Mouse (Mus musculus): ENCODE data around the gene Grip1. TPM values are rescaled to one million over a fixed set of nuclear protein-coding genes. Genes with fewer than 3 reads are reported as not detected.
A peak's percentile ranks its signal among the peaks of the same experiment; 100 is the strongest.

Grip1 gene
- total RNA-seq, 2 experiments from 2014 or later: 20.3 to 22.2 TPM

GRCm38 (mm10) chr10:119935231-119935630 lies 481.6 kb downstream of the Grip1 start:
- TF ChIP-seq CTCF (IDR thresholded peaks at IDR 0.05): no peak
- DNase-seq (ENCODE audit: extremely low spot score in 1 of 2, low spot score in 2 of 2): no peak
- Histone ChIP-seq H3K27ac (no peak overlapping the region), H3K4me3 (no peak overlapping the region)
- intact Hi-C loops (cut with DNase I): no loop called here

GRCm38 (mm10) chr10:119937481-119937880 lies 483.9 kb downstream of the Grip1 start:
- DNase-seq (ENCODE audit: extremely low spot score in 1 of 2, low spot score in 2 of 2): no peak
- no peak for TF ChIP-seq CTCF (IDR thresholded peaks at IDR 0.05)
- no peak overlapping the region for H3K27ac ChIP-seq
- intact Hi-C loops (cut with DNase I): no loop called here
- no peak overlapping the region for H3K4me3 ChIP-seq

- DNase-seq (ENCODE audit: extremely low spot score in 1 of 2, low spot score in 2 of 2): no peak
- Histone ChIP-seq H3K27ac (no peak overlapping the region), H3K4me3 (no peak overlapping the region)
- TF ChIP-seq CTCF (IDR thresholded peaks at IDR 0.05): no peak
- intact Hi-C loops (cut with DNase I): no loop called here
Observed at GRCm38 (mm10) chr10:119943906-119944305, 490.3 kb downstream of the Grip1 start.

- no peak for DNase-seq (ENCODE audit: extremely low spot score in 1 of 2, low spot score in 2 of 2)
- intact Hi-C loops (cut with DNase I): no loop called here
- no peak overlapping the region for H3K27ac ChIP-seq
- TF ChIP-seq CTCF (IDR thresholded peaks at IDR 0.05): no peak
- no peak overlapping the region for H3K4me3 ChIP-seq
Observed at GRCm38 (mm10) chr10:119951460-119951859, 497.8 kb downstream of the Grip1 start.

- no peak overlapping the region for H3K27ac ChIP-seq
- TF ChIP-seq CTCF (IDR thresholded peaks at IDR 0.05): no peak
- H3K4me3 ChIP-seq: no peak overlapping the region
- intact Hi-C loops (cut with DNase I): no loop called here
- no peak for DNase-seq (ENCODE audit: extremely low spot score in 1 of 2, low spot score in 2 of 2)
Observed at GRCm38 (mm10) chr10:119957260-119957955, 503.8 kb downstream of the Grip1 start.

- no peak overlapping the region for H3K4me3 ChIP-seq
- no peak overlapping the region for H3K27ac ChIP-seq
- DNase-seq (ENCODE audit: extremely low spot score in 1 of 2, low spot score in 2 of 2): no peak
- no peak for TF ChIP-seq CTCF (IDR thresholded peaks at IDR 0.05)
- intact Hi-C loops (cut with DNase I): no loop called here
Observed at GRCm38 (mm10) chr10:119960915-119961314, 507.3 kb downstream of the Grip1 start.

GRCm38 (mm10) chr10:119966321-119966720 lies 512.7 kb downstream of the Grip1 start:
- TF ChIP-seq CTCF (IDR thresholded peaks at IDR 0.05): no peak
- Histone ChIP-seq H3K4me3 (no peak overlapping the region), H3K27ac (no peak overlapping the region)
- DNase-seq (ENCODE audit: extremely low spot score in 1 of 2, low spot score in 2 of 2): no peak
- intact Hi-C loops (cut with DNase I): no loop called here

- DNase-seq (ENCODE audit: extremely low spot score in 1 of 2, low spot score in 2 of 2): no peak
- TF ChIP-seq CTCF (IDR thresholded peaks at IDR 0.05): no peak
- H3K27ac ChIP-seq: no peak overlapping the region
- intact Hi-C loops (cut with DNase I): no loop called here
- H3K4me3 ChIP-seq: no peak overlapping the region
Observed at GRCm38 (mm10) chr10:119979396-119979795, 525.8 kb downstream of the Grip1 start.

- Histone ChIP-seq H3K4me3 (no peak overlapping the region), H3K27ac (no peak overlapping the region)
- no peak for DNase-seq (ENCODE audit: extremely low spot score in 1 of 2, low spot score in 2 of 2)
- intact Hi-C loops (cut with DNase I): no loop called here
- TF ChIP-seq CTCF (IDR thresholded peaks at IDR 0.05): no peak
Observed at GRCm38 (mm10) chr10:119980032-119980431, 526.4 kb downstream of the Grip1 start.

GRCm38 (mm10) chr10:119984299-119984698 lies 530.7 kb downstream of the Grip1 start:
- intact Hi-C loops (cut with DNase I): no loop called here

GRCm38 (mm10) chr10:119998475-119998874 lies 544.8 kb downstream of the Grip1 start:
- no peak for TF ChIP-seq CTCF (IDR thresholded peaks at IDR 0.05)
- intact Hi-C loops (cut with DNase I): no loop called here

More at GRCm38 (mm10) chr10:119984299-119984698, 530.7 kb downstream of the Grip1 start:
- TF ChIP-seq CTCF (IDR thresholded peaks at IDR 0.05): no peak
- no peak overlapping the region for H3K4me3 ChIP-seq
- DNase-seq (ENCODE audit: extremely low spot score in 1 of 2, low spot score in 2 of 2): no peak
- no peak overlapping the region for H3K27ac ChIP-seq

GRCm38 (mm10) chr10:120002149-120002548 lies 548.5 kb downstream of the Grip1 start:
- Histone ChIP-seq H3K27ac (no peak overlapping the region), H3K4me3 (no peak overlapping the region)
- no peak for DNase-seq (ENCODE audit: extremely low spot score in 1 of 2, low spot score in 2 of 2)
- intact Hi-C loops (cut with DNase I): no loop called here
- TF ChIP-seq CTCF (IDR thresholded peaks at IDR 0.05): peak; percentile 16

More at GRCm38 (mm10) chr10:119998475-119998874, 544.8 kb downstream of the Grip1 start:
- Histone ChIP-seq H3K4me3 (no peak overlapping the region), H3K27ac (no peak overlapping the region)
- no peak for DNase-seq (ENCODE audit: extremely low spot score in 1 of 2, low spot score in 2 of 2)

- Histone ChIP-seq H3K27ac (no peak overlapping the region), H3K4me3 (no peak overlapping the region)
- no peak for DNase-seq (ENCODE audit: extremely low spot score in 1 of 2, low spot score in 2 of 2)
- TF ChIP-seq CTCF (IDR thresholded peaks at IDR 0.05): no peak
- intact Hi-C loops (cut with DNase I): no loop called here
Observed at GRCm38 (mm10) chr10:120004096-120004495, 550.5 kb downstream of the Grip1 start.

Data from left cerebral cortex, adult 2 months (tissue).